Mouse (Mus musculus): Measurements from ENCODE around the gene Tango2. TPM values are rescaled to one million over a fixed set of nuclear protein-coding genes. Genes with fewer than 3 reads are reported as not detected.

Tango2 gene
- total and polyA plus RNA-seq, 3 experiments: 3.8 to 10.8 (median 9.6) TPM

- DNase-seq (ENCODE audit: extremely low read depth): no peak
- H3K79me2 ChIP-seq (replicated peaks; ENCODE audit: control insufficient read depth, extremely low read depth, insufficient read depth, poor library complexity, severe bottlenecking): no peaks in the 10 kb centered on the region
- H3K27ac ChIP-seq (ENCODE audit: insufficient read depth, low read depth): no peak overlapping the region
- dilution Hi-C loops (cut with MboI; ENCODE audit: extremely low pct_ligation_motif_present, extremely low pct_unique_long_range_greater_than_20kb, low sequenced_read_pairs) (no loop called here), in situ Hi-C loops (cut with MboI; ENCODE audit: low pct_ligation_motif_present, low pct_unique_long_range_greater_than_20kb, low sequenced_read_pairs) (no loop called here)
- H3K9me3 ChIP-seq (replicated peaks; ENCODE audit: low read length): no peaks in the 10 kb centered on the region
- no peak overlapping the region for H3K9ac ChIP-seq (ENCODE audit: insufficient read depth, low read depth)
- H3K36me3 ChIP-seq (replicated peaks in 1 of 2; ENCODE audit: control insufficient read depth in 1 of 2, insufficient read depth in 1 of 2, low read length in 1 of 2): no peaks in the 10 kb centered on the region
- H3K27me3 ChIP-seq (replicated peaks): peaks cover 4% of the 10 kb centered on the region
- TF ChIP-seq ZNF384 (IDR thresholded peaks at IDR 0.05; ENCODE audit: low read depth, low read length) (no peak), MXI1 (IDR thresholded peaks at IDR 0.05; ENCODE audit: low read depth, low read length) (no peak), NELFE (IDR thresholded peaks at IDR 0.05; ENCODE audit: low read depth, low read length) (no peak), CHD1 (IDR thresholded peaks at IDR 0.05; ENCODE audit: low read depth, low read length) (no peak), RCOR1 (conservative IDR thresholded peaks at IDR 0.05; ENCODE audit: low read depth, low read length) (no peak), MAFK (IDR thresholded peaks at IDR 0.05; ENCODE audit: insufficient replicate concordance, low read length) (no peak), ZMIZ1 (IDR thresholded peaks at IDR 0.05; ENCODE audit: low read depth, low read length) (no peak), MAZ (IDR thresholded peaks at IDR 0.05; ENCODE audit: low read depth, low read length) (no peak), GABPA (IDR thresholded peaks at IDR 0.05; ENCODE audit: insufficient replicate concordance, low read depth, low read length) (no peak), TCF12 (IDR thresholded peaks at IDR 0.05; ENCODE audit: low read depth, low read length) (no peak), JUN (IDR thresholded peaks at IDR 0.05; ENCODE audit: insufficient read depth, low read depth, low read length) (no peak), USF1 (IDR thresholded peaks at IDR 0.05; ENCODE audit: low read depth, low read length) (no peak), EP300 (IDR thresholded peaks at IDR 0.05; ENCODE audit: low read length) (no peak), PAX5 (IDR thresholded peaks at IDR 0.05; ENCODE audit: low read length) (no peak), POLR2A (IDR thresholded peaks at IDR 0.05; ENCODE audit: low read depth, low read length) (no peak), USF2 (conservative IDR thresholded peaks at IDR 0.05; ENCODE audit: low read depth, low read length) (no peak), ELF1 (IDR thresholded peaks at IDR 0.05; ENCODE audit: low read depth, low read length) (no peak), NRF1 (IDR thresholded peaks at IDR 0.05; ENCODE audit: low read depth, low read length) (no peak), UBTF (IDR thresholded peaks at IDR 0.05; ENCODE audit: low read depth, low read length) (no peak)
- no peak overlapping the region for H3K4me3 ChIP-seq (replicated peaks in 1 of 3; ENCODE audit: low read depth in 2 of 3, low read length in 2 of 3, poor library complexity in 1 of 3)
- H3K4me1 ChIP-seq (ENCODE audit: control insufficient read depth in 1 of 2, insufficient read depth in 2 of 2): peaks cover 8 to 9% of the 10 kb centered on the region in 2 experiments
- H3K4me2 ChIP-seq (ENCODE audit: insufficient read depth, low read depth, poor library complexity, severe bottlenecking): no peak overlapping the region
These were observed 33.8 kb upstream of the Tango2 start for GRCm38 (mm10) chr16:18381621-18382258.

- Histone ChIP-seq H3K4me2 (ENCODE audit: insufficient read depth, low read depth, poor library complexity, severe bottlenecking) (no peak overlapping the region), H3K36me3 (replicated peaks in 1 of 2; ENCODE audit: control insufficient read depth in 1 of 2, insufficient read depth in 1 of 2, low read length in 1 of 2) (no peaks in the 10 kb centered on the region), H3K27ac (ENCODE audit: insufficient read depth, low read depth) (no peak overlapping the region), H3K9me3 (replicated peaks; ENCODE audit: low read length) (no peaks in the 10 kb centered on the region), H3K4me1 (ENCODE audit: control insufficient read depth in 1 of 2, insufficient read depth in 2 of 2) (peaks cover 8 to 14% of the 10 kb centered on the region in 2 experiments), H3K9ac (ENCODE audit: insufficient read depth, low read depth) (no peak overlapping the region), H3K27me3 (replicated peaks) (peaks cover 4% of the 10 kb centered on the region), H3K79me2 (replicated peaks; ENCODE audit: control insufficient read depth, extremely low read depth, insufficient read depth, poor library complexity, severe bottlenecking) (no peaks in the 10 kb centered on the region), H3K4me3 (replicated peaks in 1 of 3; ENCODE audit: low read depth in 2 of 3, low read length in 2 of 3, poor library complexity in 1 of 3) (no peak overlapping the region)
- dilution Hi-C loops (cut with MboI; ENCODE audit: extremely low pct_ligation_motif_present, extremely low pct_unique_long_range_greater_than_20kb, low sequenced_read_pairs) (no loop called here), in situ Hi-C loops (cut with MboI; ENCODE audit: low pct_ligation_motif_present, low pct_unique_long_range_greater_than_20kb, low sequenced_read_pairs) (no loop called here)
- no peak for DNase-seq (ENCODE audit: extremely low read depth)
- TF ChIP-seq ZC3H11A (IDR thresholded peaks at IDR 0.05; ENCODE audit: low read depth, low read length): no peak
- no peak for TF ChIP-seq HCFC1 (IDR thresholded peaks at IDR 0.05; ENCODE audit: low read depth, low read length)
- no peak for TF ChIP-seq ZKSCAN1 (IDR thresholded peaks at IDR 0.05; ENCODE audit: borderline replicate concordance, low read depth, low read length)
- no peak for TF ChIP-seq NRF1 (IDR thresholded peaks at IDR 0.05; ENCODE audit: low read depth, low read length)
- TF ChIP-seq MXI1 (IDR thresholded peaks at IDR 0.05; ENCODE audit: low read depth, low read length): no peak
- no peak for TF ChIP-seq POLR2A (IDR thresholded peaks at IDR 0.05; ENCODE audit: low read depth, low read length)
These were observed 32.7 kb upstream of the Tango2 start for GRCm38 (mm10) chr16:18380495-18381063.
